19 mouse cellular contexts compared by ENCODE assay signal in the genomic region with DNA sequence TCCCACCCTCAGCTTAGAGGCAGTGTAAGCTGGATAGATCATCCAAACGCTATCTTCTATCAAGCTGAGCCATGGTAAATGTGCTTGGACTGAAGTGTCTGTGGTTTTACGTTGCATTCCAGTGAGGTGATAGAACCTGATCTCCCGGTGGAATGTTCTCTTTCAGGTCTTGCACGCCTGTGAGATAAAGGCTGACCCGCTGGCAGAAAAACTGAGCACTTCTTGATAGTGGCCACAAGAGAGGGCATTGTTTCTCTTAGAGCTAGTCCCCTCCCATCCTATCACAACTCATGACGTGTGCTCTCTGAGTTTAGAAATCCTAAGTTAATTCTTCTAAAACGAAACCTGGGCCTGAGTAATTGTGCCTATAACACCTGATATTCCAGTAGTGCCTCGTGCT.
DNase-seq lines count a peak whose midpoint lies in the region; ATAC-seq lines count a peak whose summit lies in the region.
"Had no signal": no experiment of that assay in that cellular context is flagged by ENCODE, and none has a peak within 500 bp of the region (broad histone marks: within the 10 kb centered on the region; RNA-seq: fewer than 3 reads in every experiment).

No protein-coding gene starts in this region.

- no peaks in the 10 kb centered on the region for H3K27me3 ChIP-seq in heart, embryonic 15.5 days
- no peaks in the 10 kb centered on the region for H3K27me3 ChIP-seq in intestine, embryonic 14.5 days (replicated peaks; ENCODE audit: control insufficient read depth, insufficient read depth, low read length)
- H3K27me3 ChIP-seq in lung, embryonic 15.5 days, result no peaks in the 10 kb centered on the region
- no peaks in the 10 kb centered on the region for H3K27me3 ChIP-seq in stomach, embryonic 15.5 days (replicated peaks)
- H3K27me3 ChIP-seq: forebrain, embryonic 13.5 days; limb, embryonic 13.5 days; midbrain, embryonic 15.5 days had no signal

- H3K4me1 ChIP-seq in heart, embryonic 15.5 days (replicated peaks), result peaks cover 42% of the 10 kb centered on the region
- H3K4me1 ChIP-seq in intestine, embryonic 14.5 days (replicated peaks; ENCODE audit: control insufficient read depth, insufficient read depth, low read length), result peaks cover 20% of the 10 kb centered on the region
- peaks cover 34% of the 10 kb centered on the region for H3K4me1 ChIP-seq in lung, embryonic 15.5 days
- H3K4me1 ChIP-seq in stomach, embryonic 15.5 days, result peaks cover 13% of the 10 kb centered on the region
- H3K4me1 ChIP-seq: forebrain, embryonic 13.5 days; midbrain, embryonic 15.5 days had no signal

- intact Hi-C loops in heart, postnatal 36 days (cut with DNase I), result loop anchor here (5.0 kb wide), 1 partner anchor 46 kb away; no protein-coding TSS in a partner anchor

- H3K9me3 ChIP-seq in heart, embryonic 15.5 days (replicated peaks), result no peaks in the 10 kb centered on the region
- no peaks in the 10 kb centered on the region for H3K9me3 ChIP-seq in intestine, embryonic 14.5 days (ENCODE audit: control insufficient read depth, low read length)
- no peaks in the 10 kb centered on the region for H3K9me3 ChIP-seq in lung, embryonic 15.5 days
- no peaks in the 10 kb centered on the region for H3K9me3 ChIP-seq in stomach, embryonic 15.5 days
- H3K9me3 ChIP-seq: G1E; midbrain, embryonic 15.5 days had no signal

- peak overlapping the region; percentile 72 for H3K27ac ChIP-seq in heart, embryonic 15.5 days
- peak overlapping the region; percentile 27; the same call in 1 of the 2 replicates for H3K27ac ChIP-seq in intestine, embryonic 14.5 days (ENCODE audit: low read depth)
- peak overlapping the region; percentile 52 for H3K27ac ChIP-seq in lung, embryonic 15.5 days
- H3K27ac ChIP-seq in stomach, embryonic 15.5 days, result no peak overlapping the region
- H3K27ac ChIP-seq: forebrain, embryonic 13.5 days; hindbrain, embryonic 14.5 days; limb, embryonic 13.5 days; liver, embryonic 14.5 days; midbrain, embryonic 15.5 days had no signal

- DNase-seq in heart, postnatal 36 days, result no peak
- no peak for DNase-seq in intestine, embryonic 14.5 days (ENCODE audit: low spot score)
- DNase-seq in right cerebral cortex, postnatal 25 days, result no peak
- DNase-seq in cerebellum, postnatal 14 days, result no peak
- DNase-seq: cerebellum, adult 8-10 months; gastrocnemius, postnatal 25 days; kidney, adult 2 months; kidney, postnatal 36 days; layer of hippocampus, adult 9-11 months; right cerebral cortex, adult 18-20 months had no signal

- H3K4me2 ChIP-seq in heart, embryonic 15.5 days, result peak overlapping the region; percentile 23; the same call in 1 of the 2 replicates
- H3K4me2 ChIP-seq in intestine, embryonic 14.5 days (ENCODE audit: low read length), result no peak overlapping the region
- H3K4me2 ChIP-seq in lung, embryonic 15.5 days, result no peak overlapping the region
- no peak overlapping the region for H3K4me2 ChIP-seq in stomach, embryonic 15.5 days
- H3K4me2 ChIP-seq: forebrain, embryonic 13.5 days; hindbrain, embryonic 14.5 days; limb, embryonic 13.5 days; midbrain, embryonic 15.5 days had no signal

- H3K9ac ChIP-seq in heart, embryonic 15.5 days, result no peak overlapping the region
- H3K9ac ChIP-seq in intestine, embryonic 14.5 days (ENCODE audit: low read length), result no peak overlapping the region
- H3K9ac ChIP-seq in lung, embryonic 15.5 days, result no peak overlapping the region
- no peak overlapping the region for H3K9ac ChIP-seq in stomach, embryonic 15.5 days
- H3K9ac ChIP-seq: forebrain, embryonic 13.5 days; hindbrain, embryonic 14.5 days; limb, embryonic 13.5 days; liver, embryonic 14.5 days; midbrain, embryonic 15.5 days had no signal

- ATAC-seq in heart, embryonic 15.5 days (replicated peaks; ENCODE audit: insufficient number of reproducible peaks, insufficient read depth, low FRiP score, low read depth), result peak; percentile 64
- peak; percentile 75 for ATAC-seq in intestine, embryonic 14.5 days (replicated peaks; ENCODE audit: low FRiP score, low TSS enrichment, low read depth)
- peak; percentile 58 for ATAC-seq in lung, embryonic 15.5 days (ENCODE audit: borderline replicate concordance, extremely low read depth, low FRiP score, low TSS enrichment)
- peak; percentile 79 for ATAC-seq in stomach, embryonic 15.5 days (ENCODE audit: insufficient read depth, low FRiP score, low read depth)
- ATAC-seq: forebrain, embryonic 13.5 days; midbrain, embryonic 15.5 days had no signal

- 29% methylated on average over 8 of the region's 8 CpGs for WGBS in heart, embryonic 15.5 days
- 64% methylated on average over 8 of the region's 8 CpGs for WGBS in intestine, embryonic 14.5 days
- WGBS in lung, embryonic 15.5 days, result 49% methylated on average over 8 of the region's 8 CpGs
- 54% methylated on average over 8 of the region's 8 CpGs for whole genome bisulfite sequencing in stomach, embryonic 15.5 days

- H3K36me3 ChIP-seq in heart, embryonic 15.5 days, result no peaks in the 10 kb centered on the region
- H3K36me3 ChIP-seq in intestine, embryonic 14.5 days (ENCODE audit: control insufficient read depth, insufficient read depth, low read length), result no peaks in the 10 kb centered on the region
- H3K36me3 ChIP-seq in lung, embryonic 15.5 days, result no peaks in the 10 kb centered on the region
- no peaks in the 10 kb centered on the region for H3K36me3 ChIP-seq in stomach, embryonic 15.5 days
- H3K36me3 ChIP-seq: G1E; limb, embryonic 13.5 days; midbrain, embryonic 15.5 days had no signal

- no peak overlapping the region for H3K4me3 ChIP-seq in heart, embryonic 15.5 days
- H3K4me3 ChIP-seq in intestine, embryonic 14.5 days (ENCODE audit: low read depth, low read length), result no peak overlapping the region
- H3K4me3 ChIP-seq in lung, embryonic 15.5 days, result no peak overlapping the region
- no peak overlapping the region for H3K4me3 ChIP-seq in stomach, embryonic 15.5 days (replicated peaks)
- H3K4me3 ChIP-seq: forebrain, embryonic 13.5 days; limb, embryonic 13.5 days; midbrain, embryonic 15.5 days had no signal
